Mouse (Mus musculus) forebrain, embryonic 12.5 days (tissue): ENCODE data around the gene Abce1. TPM values are rescaled to one million over a fixed set of nuclear protein-coding genes. Genes with fewer than 3 reads are reported as not detected.
"Not testable (repeated sequence)": the region's sequence is repeated elsewhere in the genome, so short reads cannot be mapped to it uniquely, and the experiment has no call there.

Source experiments
- ATAC-seq: fragments of 200-750 bp; cut with Nextera tagmentation; 2 replicates; pipeline ENCODE4 v1.8.0; 2017; ENCODE audit warnings: moderate TSS enrichment; ENCODE audit not compliant: low FRiP score
- H3K27ac ChIP-seq: fragments of 300-500 bp; sonication (generic); 2 replicates; pipeline ENCODE4 v1.5.1; 2016; ENCODE audit warnings: mild to moderate bottlenecking
- H3K27me3 ChIP-seq: fragments of 300-500 bp; sonication (generic); 2 replicates; pipeline ENCODE4 v1.6.1; 2016; ENCODE audit warnings: mild to moderate bottlenecking
- H3K36me3 ChIP-seq: fragments of 300-500 bp; sonication (generic); replicated peaks from 2 replicates; pipeline ENCODE4 v1.6.1; 2016; ENCODE audit warnings: mild to moderate bottlenecking
- H3K4me1 ChIP-seq: fragments of 300-500 bp; sonication (generic); 2 replicates; pipeline ENCODE4 v1.6.1; 2016
- H3K4me2 ChIP-seq: fragments of 300-500 bp; sonication (generic); 2 replicates; pipeline ENCODE4 v1.6.1; 2016; ENCODE audit warnings: mild to moderate bottlenecking, moderate library complexity
- H3K4me3 ChIP-seq: fragments of 300-500 bp; sonication (generic); replicated peaks from 2 replicates; pipeline ENCODE4 v1.5.1; 2016; ENCODE audit warnings: mild to moderate bottlenecking
- H3K9ac ChIP-seq: fragments of 300-500 bp; sonication (generic); 2 replicates; pipeline ENCODE4 v1.6.1; 2016; ENCODE audit warnings: mild to moderate bottlenecking
- H3K9me3 ChIP-seq: fragments of 300-500 bp; sonication (generic); 2 replicates; pipeline ENCODE4 v1.6.1; 2016
- WGBS: fragments of 180-500 bp; shearing (Covaris S2); methylation state at CpG from one replicate; pipeline ENCODE4 v1.1.7; 2016; 5-methylcytosine and 5-hydroxymethylcytosine counted together
- polyA plus RNA-seq: library from polyadenylated mRNA; unstranded; fragments of >200 nt; fragmentation: Nextera tagmentation; extraction: Ambion mirVana; gene quantifications from 2 replicates; pipeline ENCODE4 v1.2.1, GENCODE M21; 2016

Gene Abce1
- polyA plus RNA-seq: 120 and 123 TPM in 2 replicates

DNA sequence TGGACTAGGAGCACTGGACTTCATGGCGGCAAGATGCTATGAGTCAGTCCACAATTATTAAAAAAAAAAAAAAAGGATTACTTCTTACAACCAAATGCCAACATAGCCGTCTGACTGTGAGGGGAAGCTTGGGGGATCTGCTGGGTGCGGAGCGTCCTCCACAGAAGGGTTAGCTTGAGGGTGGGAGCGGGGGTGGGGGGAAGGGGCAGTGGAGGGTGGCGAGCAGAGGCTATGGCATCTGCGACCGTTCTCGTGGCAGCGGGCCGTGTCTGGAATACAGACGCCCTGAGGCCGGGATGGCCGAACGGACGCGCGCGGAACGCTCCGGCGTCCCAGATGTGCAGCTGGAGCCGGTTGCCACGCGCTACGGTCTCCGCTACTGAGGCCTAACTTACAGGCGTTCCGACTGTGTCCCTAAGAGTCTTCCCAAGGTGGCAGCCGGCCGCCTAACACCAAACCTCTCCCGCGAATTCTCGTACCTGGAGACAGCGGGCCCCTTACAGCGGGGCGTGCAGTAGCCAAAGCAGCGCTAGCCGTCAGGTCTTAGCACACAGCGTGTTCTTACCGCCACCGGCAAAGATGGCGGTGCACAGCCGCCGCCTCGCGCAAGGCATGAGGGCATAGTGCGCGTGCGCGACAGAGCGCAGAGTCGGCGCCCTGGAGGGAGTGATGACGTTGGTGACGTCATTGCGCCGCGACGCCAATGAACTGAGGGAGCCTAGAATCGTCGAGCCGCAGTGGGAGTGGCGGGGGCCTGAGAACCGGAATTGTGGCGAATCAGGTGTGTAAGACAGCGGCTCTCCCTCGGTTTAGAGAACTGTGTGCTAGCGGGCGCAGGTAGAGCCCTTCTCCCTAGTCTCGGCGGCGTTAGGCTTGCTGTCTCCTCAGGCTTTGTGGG lies at the start of gene Abce1, which contains the start of gene Anapc10:
TSS of gene Abce1 (minus strand) at position 677 of the 898 bp plus-strand sequence.
TSS of gene Anapc10 (plus strand) at position 757 of the 898 bp plus-strand sequence.
- Histone ChIP-seq H3K4me2 (peak within 1 kb of the TSS; percentile 61), H3K36me3 (peaks cover 11% of the 10 kb centered on the region), H3K9ac (peak within 1 kb of the TSS; percentile 84), H3K27me3 (no peaks in the 10 kb centered on the region), H3K4me1 (peaks cover 10% of the 10 kb centered on the region), H3K27ac (peak within 1 kb of the TSS; percentile 85), H3K9me3 (no peaks in the 10 kb centered on the region), H3K4me3 (peak within 1 kb of the TSS; percentile 92)
- peak; percentile 98 for ATAC-seq
- under 1% methylated on average over 73 of the region's 73 CpGs for WGBS

- no peak overlapping the region for H3K9ac ChIP-seq
- H3K36me3 ChIP-seq: peaks cover 10% of the 10 kb centered on the region
- 0 out of 2 replicates have a peak, but pooled peaks have one; percentile 58 for ATAC-seq
- 21% methylated on average over 2 of the region's 2 CpGs for WGBS
- no peaks in the 10 kb centered on the region for H3K9me3 ChIP-seq
- H3K27ac ChIP-seq: no peak overlapping the region
- H3K27me3 ChIP-seq: no peaks in the 10 kb centered on the region
- H3K4me2 ChIP-seq: no peak overlapping the region
- H3K4me3 ChIP-seq: no peak overlapping the region
- H3K4me1 ChIP-seq: no peaks in the 10 kb centered on the region
Observed at GRCm38 (mm10) chr8:79750305-79750704, 38.8 kb upstream of the Abce1 start.

DNA sequence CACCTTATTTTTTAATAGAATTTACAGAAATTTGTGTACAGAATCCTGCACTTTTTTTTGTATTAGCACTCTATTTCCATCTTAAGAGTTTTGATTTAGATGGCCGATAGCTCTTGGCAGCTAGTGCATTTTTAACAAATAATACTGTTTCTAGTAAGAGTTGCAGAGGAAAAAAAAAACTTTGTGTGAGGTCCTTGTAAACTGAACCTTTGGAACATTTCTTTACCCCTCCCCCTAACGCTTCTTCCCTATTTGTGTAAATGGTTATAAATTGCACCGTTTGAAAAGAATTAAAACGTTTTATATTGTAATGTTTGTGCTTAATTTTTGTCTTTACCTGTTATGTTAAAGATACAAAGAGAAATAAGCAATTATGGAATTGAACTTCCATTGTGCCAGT lies 37.1 kb upstream of the Abce1 start:
- H3K9ac ChIP-seq: no peak overlapping the region
- H3K27me3 ChIP-seq: no peaks in the 10 kb centered on the region
- no peak overlapping the region for H3K27ac ChIP-seq
- WGBS: 62% methylated on average over 4 of the region's 4 CpGs
- no peak overlapping the region for H3K4me2 ChIP-seq
- H3K9me3 ChIP-seq: no peaks in the 10 kb centered on the region
- peaks cover 12% of the 10 kb centered on the region for H3K36me3 ChIP-seq
- ATAC-seq: no peak
- no peak overlapping the region for H3K4me3 ChIP-seq
- H3K4me1 ChIP-seq: no peaks in the 10 kb centered on the region

DNA sequence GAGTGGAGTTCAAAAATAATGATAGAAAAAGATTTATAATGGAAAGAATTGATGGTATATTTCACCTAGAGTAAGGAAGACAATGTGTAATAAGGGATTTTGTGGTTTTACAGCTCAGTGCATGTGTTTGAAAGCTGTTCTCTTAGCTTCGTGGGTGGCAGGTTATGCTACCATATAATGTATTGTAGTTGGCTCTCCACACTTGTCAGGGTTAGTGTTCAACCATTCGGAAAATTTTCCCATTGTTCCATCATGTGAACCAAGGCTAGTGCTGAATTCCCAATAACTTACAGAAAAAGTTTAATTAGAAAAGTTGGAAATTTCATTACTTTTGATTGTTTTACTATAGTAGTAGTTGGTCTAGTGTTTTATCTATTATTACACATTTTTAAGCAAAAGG lies 36.6 kb upstream of the Abce1 start:
- H3K27me3 ChIP-seq: no peaks in the 10 kb centered on the region
- no peaks in the 10 kb centered on the region for H3K9me3 ChIP-seq
- no peak overlapping the region for H3K4me2 ChIP-seq
- 33% methylated on average over 2 of the region's 2 CpGs for WGBS
- H3K9ac ChIP-seq: no peak overlapping the region
- no peak overlapping the region for H3K27ac ChIP-seq
- no peaks in the 10 kb centered on the region for H3K4me1 ChIP-seq
- H3K4me3 ChIP-seq: no peak overlapping the region
- ATAC-seq: no peak
- H3K36me3 ChIP-seq: peaks cover 12% of the 10 kb centered on the region

GRCm38 (mm10) chr8:79734304-79734703 lies 22.8 kb upstream of the Abce1 start:
- peaks cover 12% of the 10 kb centered on the region for H3K36me3 ChIP-seq
- peak; percentile 41; the same call in 1 of the 2 replicates for ATAC-seq
- 26% methylated on average over 2 of the region's 2 CpGs for WGBS

DNA sequence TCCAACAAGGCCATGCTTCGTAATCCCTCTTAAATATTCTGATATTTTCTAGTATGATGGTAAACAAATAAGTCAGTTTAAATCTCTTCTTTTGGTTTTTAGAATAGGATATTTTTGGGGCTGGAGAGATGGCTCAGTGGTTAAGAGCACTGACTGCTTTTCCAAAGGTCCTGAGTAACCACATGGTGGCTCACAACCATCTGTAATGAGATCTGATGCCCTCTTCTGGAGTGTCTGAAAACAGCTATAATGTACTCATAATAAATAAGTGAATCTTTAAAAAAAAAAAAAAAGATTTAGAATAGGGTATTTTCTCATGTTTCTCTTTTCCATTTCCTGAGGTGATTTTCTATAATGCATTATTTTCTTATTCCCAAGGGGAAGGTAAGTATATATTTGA lies 16.4 kb upstream of the Abce1 start:
- 100% methylated on average over 1 of the region's 1 CpGs for WGBS

More at GRCm38 (mm10) chr8:79734304-79734703, 22.8 kb upstream of the Abce1 start:
- H3K9me3 ChIP-seq: no peaks in the 10 kb centered on the region
- no peak overlapping the region for H3K9ac ChIP-seq
- no peaks in the 10 kb centered on the region for H3K4me1 ChIP-seq
- no peak overlapping the region for H3K27ac ChIP-seq
- H3K4me3 ChIP-seq: no peak overlapping the region
- no peak overlapping the region for H3K4me2 ChIP-seq
- H3K27me3 ChIP-seq: no peaks in the 10 kb centered on the region

DNA sequence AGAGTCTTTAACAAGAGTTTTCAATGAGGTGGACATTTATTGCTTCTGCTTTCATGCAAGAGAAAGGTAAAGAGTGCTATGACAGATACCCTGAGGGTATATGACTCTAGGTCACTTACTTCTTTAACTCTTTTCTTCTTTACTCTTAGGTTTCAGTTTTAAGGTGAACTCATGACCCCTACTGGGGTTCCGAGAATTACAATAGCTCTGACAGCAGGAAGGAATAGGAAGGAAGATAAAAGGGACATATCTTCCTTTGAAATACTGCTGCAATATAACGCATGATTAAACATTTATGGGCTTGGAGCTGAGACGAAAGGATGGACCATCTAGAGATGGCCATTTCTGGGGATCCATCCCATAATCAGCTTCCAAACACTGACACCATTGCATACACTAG lies 13.0 kb upstream of the Abce1 start:
- no peaks in the 10 kb centered on the region for H3K27me3 ChIP-seq
- H3K9me3 ChIP-seq: no peaks in the 10 kb centered on the region
- no peak for ATAC-seq
- H3K36me3 ChIP-seq: peaks cover 31% of the 10 kb centered on the region
- no peak overlapping the region for H3K4me3 ChIP-seq
- WGBS: 57% methylated on average over 3 of the region's 3 CpGs
- H3K9ac ChIP-seq: no peak overlapping the region
- no peaks in the 10 kb centered on the region for H3K4me1 ChIP-seq
- no peak overlapping the region for H3K4me2 ChIP-seq
- H3K27ac ChIP-seq: no peak overlapping the region

More for the DNA sequence above, 16.4 kb upstream of the Abce1 start:
- Histone ChIP-seq H3K27ac (no peak overlapping the region), H3K4me3 (no peak overlapping the region), H3K27me3 (no peaks in the 10 kb centered on the region), H3K9ac (no peak overlapping the region), H3K9me3 (no peaks in the 10 kb centered on the region), H3K36me3 (peaks cover 23% of the 10 kb centered on the region), H3K4me2 (no peak overlapping the region), H3K4me1 (no peaks in the 10 kb centered on the region)
- no peak for ATAC-seq

DNA sequence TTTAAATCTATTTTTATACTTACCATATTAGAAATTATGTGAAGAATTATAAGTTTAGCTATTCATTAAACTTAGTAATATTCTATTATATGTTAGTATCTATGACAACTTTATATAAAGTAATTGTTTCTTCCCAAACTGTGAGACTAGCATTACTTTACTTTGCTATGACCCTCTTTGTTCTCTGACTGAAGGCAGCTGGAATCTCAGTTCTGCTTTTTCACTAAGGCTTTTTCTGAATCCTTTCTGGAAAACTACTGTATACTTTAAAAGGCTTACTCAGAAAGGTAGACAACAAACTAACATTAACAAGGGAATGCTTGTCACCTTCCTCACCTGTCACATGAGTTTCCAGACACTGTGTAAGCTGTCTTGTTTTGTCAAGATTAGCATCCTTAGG lies 11.8 kb upstream of the Abce1 start:
- Histone ChIP-seq H3K36me3 (peaks cover 29% of the 10 kb centered on the region), H3K4me2 (no peak overlapping the region), H3K9ac (no peak overlapping the region), H3K9me3 (no peaks in the 10 kb centered on the region), H3K4me1 (no peaks in the 10 kb centered on the region), H3K27me3 (no peaks in the 10 kb centered on the region), H3K27ac (no peak overlapping the region), H3K4me3 (no peak overlapping the region)
- ATAC-seq: no peak

- Histone ChIP-seq H3K4me3 (no peak overlapping the region), H3K9ac (no peak overlapping the region), H3K4me1 (no peaks in the 10 kb centered on the region), H3K9me3 (no peaks in the 10 kb centered on the region), H3K36me3 (peaks cover 39% of the 10 kb centered on the region), H3K27ac (no peak overlapping the region), H3K4me2 (no peak overlapping the region), H3K27me3 (no peaks in the 10 kb centered on the region)
- ATAC-seq: no peak
Observed at GRCm38 (mm10) chr8:79721537-79721936, 10.0 kb upstream of the Abce1 start.

GRCm38 (mm10) chr8:79712676-79713075 lies 1.1 kb upstream of the Abce1 start:
- H3K9me3 ChIP-seq: no peaks in the 10 kb centered on the region
- H3K4me1 ChIP-seq: peaks cover 10% of the 10 kb centered on the region
- no peaks in the 10 kb centered on the region for H3K27me3 ChIP-seq
- H3K27ac ChIP-seq: no peak overlapping the region
- peak overlapping the region; percentile 40 for H3K4me2 ChIP-seq
- peaks cover 14% of the 10 kb centered on the region for H3K36me3 ChIP-seq
- ATAC-seq: no peak
- no peak overlapping the region; the same call in 1 of the 2 replicates for H3K4me3 ChIP-seq
- 58% methylated on average over 5 of the region's 6 CpGs for WGBS
- no peak overlapping the region for H3K9ac ChIP-seq

- no peak for ATAC-seq
- H3K4me2 ChIP-seq: no peak overlapping the region
- peaks cover 4% of the 10 kb centered on the region; the same call in 1 of the 2 replicates for H3K4me1 ChIP-seq
- peaks cover 44% of the 10 kb centered on the region for H3K36me3 ChIP-seq
- H3K27me3 ChIP-seq: no peaks in the 10 kb centered on the region
- no peak overlapping the region for H3K4me3 ChIP-seq
- H3K9me3 ChIP-seq: no peaks in the 10 kb centered on the region
- 97% methylated on average over 3 of the region's 3 CpGs for WGBS
- no peak overlapping the region for H3K27ac ChIP-seq
- no peak overlapping the region for H3K9ac ChIP-seq
Observed at GRCm38 (mm10) chr8:79706687-79707086, 4.9 kb downstream of the Abce1 start.

DNA sequence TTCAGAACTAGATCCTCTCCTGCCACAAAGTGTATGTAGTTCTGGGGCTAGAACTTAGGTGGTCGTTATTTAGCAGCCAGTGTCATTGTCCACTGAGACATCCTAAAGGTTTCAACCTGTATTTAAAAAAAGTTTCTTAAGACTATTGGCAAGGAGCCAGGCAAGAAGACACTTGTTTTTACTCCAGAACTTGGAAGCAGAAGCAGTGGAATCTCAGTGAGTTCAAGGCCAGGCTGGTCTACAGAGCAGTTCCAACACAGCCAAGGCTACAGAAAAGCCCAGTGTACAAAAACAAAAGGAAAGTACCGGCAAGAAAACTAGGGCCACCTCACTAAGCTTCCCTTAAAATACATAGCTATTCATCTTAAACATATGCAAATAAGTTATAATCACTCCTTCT lies 19.0 kb downstream of the Abce1 start:
- no peak for ATAC-seq
- Histone ChIP-seq H3K9ac (no peak overlapping the region), H3K9me3 (no peaks in the 10 kb centered on the region), H3K4me2 (no peak overlapping the region), H3K4me1 (no peaks in the 10 kb centered on the region), H3K27ac (no peak overlapping the region), H3K27me3 (no peaks in the 10 kb centered on the region), H3K36me3 (peaks cover 66% of the 10 kb centered on the region), H3K4me3 (no peak overlapping the region)
- 81% methylated on average over 2 of the region's 2 CpGs for WGBS

DNA sequence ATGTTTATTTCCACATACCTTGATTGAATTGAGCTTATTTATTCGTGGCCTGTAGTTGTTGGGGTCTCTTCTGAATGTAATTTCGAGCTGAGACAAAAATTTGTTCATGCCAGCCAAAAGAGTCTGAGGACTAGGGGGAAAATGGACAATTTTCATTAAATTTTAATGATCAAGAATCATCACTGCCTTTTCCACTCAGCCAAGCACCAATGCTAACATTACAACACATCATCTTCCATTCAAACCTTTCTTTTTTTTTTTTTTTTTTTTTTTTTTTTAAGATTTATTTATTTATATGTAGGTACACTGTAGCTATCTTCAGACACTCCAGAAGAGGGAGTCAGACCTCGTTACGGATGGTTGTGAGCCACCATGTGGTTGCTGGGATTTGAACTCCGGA lies 25.6 kb downstream of the Abce1 start:
- H3K4me3 ChIP-seq, H3K4me2 ChIP-seq, H3K27ac ChIP-seq, ATAC-seq, H3K9ac ChIP-seq, H3K27me3 ChIP-seq, H3K4me1 ChIP-seq, H3K9me3 ChIP-seq: not testable (repeated sequence)
- 90% methylated on average over 5 of the region's 5 CpGs for WGBS
- peaks cover 77% of the 10 kb centered on the region for H3K36me3 ChIP-seq
